In genomic region chr2:60724660-60725059, GRCm38 (mm10) we compare ENCODE assay signal across 31 mouse cellular contexts. TPM values are rescaled to one million over a fixed set of nuclear protein-coding genes. Genes with fewer than 3 reads are reported as not detected.
A peak's percentile ranks its signal among the peaks of the same experiment; 100 is the strongest.
DNase-seq lines count a peak whose midpoint lies in the region; ATAC-seq and TF ChIP-seq lines count a peak whose summit lies in the region.
"Had no signal": no experiment of that assay in that cellular context is flagged by ENCODE, and none has a peak within 500 bp of the region (broad histone marks: within the 10 kb centered on the region; RNA-seq: fewer than 3 reads in every experiment).

No protein-coding gene starts in this region.

- no peak overlapping the region for H3K4me3 ChIP-seq in limb, embryonic 14.5 days (replicated peaks; ENCODE audit: low read length)
- H3K4me3 ChIP-seq in limb, embryonic 10.5 days: no peak overlapping the region
- H3K4me3 ChIP-seq: embryonic facial prominence, embryonic 10.5 days; embryonic facial prominence, embryonic 13.5 days; erythroblast, embryonic 14.5 days; forebrain, embryonic 12.5 days; forebrain, embryonic 15.5 days; heart, embryonic 12.5 days; heart, embryonic 15.5 days had no signal

- 84% methylated on average over 2 of the region's 2 CpGs for WGBS in limb, embryonic 14.5 days
- whole genome bisulfite sequencing in limb, embryonic 10.5 days: 78% methylated on average over 2 of the region's 2 CpGs

- H3K36me3 ChIP-seq in limb, embryonic 14.5 days (ENCODE audit: control insufficient read depth, insufficient read depth, low read length): no peaks in the 10 kb centered on the region
- H3K36me3 ChIP-seq in limb, embryonic 10.5 days: no peaks in the 10 kb centered on the region
- H3K36me3 ChIP-seq: embryonic facial prominence, embryonic 10.5 days; embryonic facial prominence, embryonic 13.5 days; forebrain, embryonic 12.5 days; forebrain, embryonic 15.5 days; heart, embryonic 12.5 days; heart, embryonic 15.5 days had no signal

- DNase-seq in heart, adult 11 months: peak; percentile 64
- no peak for DNase-seq in heart, postnatal 4 days
- no peak for DNase-seq in limb, embryonic 14.5 days (ENCODE audit: low spot score)
- no peak for DNase-seq in limb, embryonic 10.5 days (ENCODE audit: low spot score)
- DNase-seq in Muller cell, postnatal 12 days (ENCODE audit: inconsistent ontology term): peak; percentile 64
- no peak for DNase-seq in right cerebral cortex, postnatal 25 days
- DNase-seq: adrenal gland, adult 8-10 months; adrenal gland, postnatal 25 days; B cell, adult 2 months; cerebellum, adult 11-12 months; cerebellum, adult 8-10 months; cerebellum, postnatal 10 days; cerebellum, postnatal 36 days; embryo, embryonic 11 days; gastrocnemius, postnatal 14 days; heart, adult 18-20 months; heart, postnatal 10 days; heart, postnatal 36 days had no signal

- no peaks in the 10 kb centered on the region for H3K9me3 ChIP-seq in limb, embryonic 14.5 days (ENCODE audit: control insufficient read depth, low read length)
- H3K9me3 ChIP-seq in limb, embryonic 10.5 days (replicated peaks): no peaks in the 10 kb centered on the region
- H3K9me3 ChIP-seq: embryonic facial prominence, embryonic 10.5 days; embryonic facial prominence, embryonic 13.5 days; forebrain, embryonic 12.5 days; forebrain, embryonic 15.5 days; heart, embryonic 12.5 days; heart, embryonic 15.5 days had no signal

- no peak overlapping the region for H3K4me2 ChIP-seq in limb, embryonic 14.5 days (replicated peaks; ENCODE audit: low read depth, low read length, severe bottlenecking)
- H3K4me2 ChIP-seq: embryonic facial prominence, embryonic 13.5 days; forebrain, embryonic 12.5 days; forebrain, embryonic 15.5 days; heart, embryonic 12.5 days; heart, embryonic 15.5 days; hindbrain, embryonic 14.5 days had no signal

- ATAC-seq in limb, embryonic 14.5 days (ENCODE audit: low FRiP score, low read depth): 0 out of 2 replicates have a peak, but pooled peaks have one; percentile 55
- ATAC-seq: activated CD4-positive, CD25-positive, alpha-beta regulatory T cell, adult 4 months; forebrain, embryonic 15.5 days; hindbrain, postnatal 0 days; inflammation-experienced regulatory T-cells, adult 6 months had no signal

- peaks cover 6% of the 10 kb centered on the region for H3K4me1 ChIP-seq in limb, embryonic 14.5 days (ENCODE audit: control insufficient read depth, insufficient read depth, low read length)
- peaks cover 31% of the 10 kb centered on the region for H3K4me1 ChIP-seq in limb, embryonic 10.5 days

- no peak for TF ChIP-seq POLR2A in limb, embryonic 14.5 days (IDR thresholded peaks at IDR 0.05; ENCODE audit: borderline replicate concordance, extremely low read depth, insufficient read depth, insufficient read length)

- no peaks in the 10 kb centered on the region for H3K27me3 ChIP-seq in limb, embryonic 14.5 days (ENCODE audit: control insufficient read depth, insufficient read depth, low read length)
- no peaks in the 10 kb centered on the region for H3K27me3 ChIP-seq in limb, embryonic 10.5 days (ENCODE audit: low read depth, poor library complexity, severe bottlenecking)
- H3K27me3 ChIP-seq: embryonic facial prominence, embryonic 13.5 days; heart, embryonic 12.5 days; heart, embryonic 15.5 days had no signal

- no peak overlapping the region for H3K27ac ChIP-seq in limb, embryonic 14.5 days (replicated peaks; ENCODE audit: low read depth, low read length)
- no peak overlapping the region for H3K27ac ChIP-seq in limb, embryonic 10.5 days
- H3K27ac ChIP-seq: embryonic facial prominence, embryonic 10.5 days; embryonic facial prominence, embryonic 13.5 days; forebrain, embryonic 12.5 days; forebrain, embryonic 15.5 days; heart, embryonic 15.5 days; hindbrain, embryonic 14.5 days; hindbrain, postnatal 0 days had no signal

- H3K9ac ChIP-seq in limb, embryonic 14.5 days (ENCODE audit: low read depth, low read length, severe bottlenecking): no peak overlapping the region
- H3K9ac ChIP-seq: embryonic facial prominence, embryonic 13.5 days; forebrain, embryonic 12.5 days; forebrain, embryonic 15.5 days; heart, embryonic 12.5 days; heart, embryonic 15.5 days; hindbrain, embryonic 14.5 days had no signal

RNA-seq across cellular contexts. Expression of gene Itgb6, which starts 2.2 kb away (rescaled TPM):
- 1 to 10 TPM; 5.8 to 6.0 TPM for total RNA-seq in heart, postnatal 4 days (2021)
- polyA plus RNA-seq in limb, embryonic 14.5 days (2012; rRNA removed): 1.8 and 2.6 TPM in 2 replicates
- 2.7 and 3.3 TPM in 2 replicates for polyA plus RNA-seq in limb, embryonic 14.5 days (2014; fragmentation: Nextera tagmentation; extraction: Ambion mirVana)
- 0.05 and 0.20 TPM in 2 replicates for polyA plus RNA-seq in limb, embryonic 10.5 days (2016; fragmentation: Nextera tagmentation; extraction: Ambion mirVana)
- total RNA-seq: adrenal gland, adult 8-10 months; adrenal gland, postnatal 25 days; MEL had no signal
- polyA plus RNA-seq: cortical plate, adult 2 months; erythroblast, embryonic 14.5 days; forebrain, embryonic 15.5 days; hindbrain, embryonic 14.5 days; inflammation-experienced regulatory T-cells, adult 6 months had no signal

Comparison
In these comparisons a context has a peak if more than half of its experiments do, and no peak if none do; other contexts are left out.
1. DNase-seq: peak in heart, adult 11 months (single experiment) and Muller cell, postnatal 12 days (single experiment); none in heart, postnatal 4 days (single experiment), limb, embryonic 14.5 days (single experiment), limb, embryonic 10.5 days (single experiment) and right cerebral cortex, postnatal 25 days (single experiment).